Comparison of ENCODE assay signal across 9 mouse cellular contexts in genomic region chr19:43027305-43027704, GRCm38 (mm10).
A peak's percentile ranks its signal among the peaks of the same experiment; 100 is the strongest.
DNase-seq lines count a peak whose midpoint lies in the region; ATAC-seq and TF ChIP-seq lines count a peak whose summit lies in the region.
"Had no signal": no experiment of that assay in that cellular context is flagged by ENCODE, and none has a peak within 500 bp of the region (broad histone marks: within the 10 kb centered on the region; RNA-seq: fewer than 3 reads in every experiment).

No protein-coding gene starts in this region.

- no peak for TF ChIP-seq POLR2A in cortical plate, adult 2 months (IDR thresholded peaks at IDR 0.05; ENCODE audit: extremely low read depth, insufficient read depth, low read length)

- no peak overlapping the region for H3K4me3 ChIP-seq in neural tube, embryonic 15.5 days (replicated peaks)
- H3K4me3 ChIP-seq in cortical plate, adult 2 months (ENCODE audit: insufficient read depth, low read length) = no peak overlapping the region
- no peak overlapping the region for H3K4me3 ChIP-seq in kidney, embryonic 16.5 days (ENCODE audit: low read length)
- H3K4me3 ChIP-seq: megakaryocyte, embryonic 14.5 days had no signal

- no peak for ATAC-seq in cerebellum, adult (ENCODE audit: insufficient number of reproducible peaks, low FRiP score, low TSS enrichment)
- no peak for ATAC-seq in neural tube, embryonic 15.5 days (ENCODE audit: low FRiP score)
- 0 out of 2 replicates have a peak, but pooled peaks have one; percentile 27 for ATAC-seq in kidney, embryonic 16.5 days (ENCODE audit: low FRiP score, low TSS enrichment)

- H3K9me3 ChIP-seq in neural tube, embryonic 15.5 days (replicated peaks) = no peaks in the 10 kb centered on the region
- H3K9me3 ChIP-seq in kidney, embryonic 16.5 days (ENCODE audit: low read length) = no peaks in the 10 kb centered on the region

- H3K27ac ChIP-seq in neural tube, embryonic 15.5 days (replicated peaks) = no peak overlapping the region
- no peak overlapping the region for H3K27ac ChIP-seq in cortical plate, adult 2 months (ENCODE audit: insufficient read depth, low read length)
- H3K27ac ChIP-seq in kidney, embryonic 16.5 days (ENCODE audit: low read length) = no peak overlapping the region

- no peaks in the 10 kb centered on the region for H3K27me3 ChIP-seq in neural tube, embryonic 15.5 days (replicated peaks)
- no peaks in the 10 kb centered on the region for H3K27me3 ChIP-seq in kidney, embryonic 16.5 days (ENCODE audit: insufficient read depth, low read length)

- H3K36me3 ChIP-seq in neural tube, embryonic 15.5 days = no peaks in the 10 kb centered on the region
- no peaks in the 10 kb centered on the region for H3K36me3 ChIP-seq in kidney, embryonic 16.5 days (ENCODE audit: insufficient read depth, low read length)

- DNase-seq in cerebellum, adult 18-20 months = peak; percentile 7 to 22
- peak; percentile 43 for DNase-seq in neural tube, embryonic 10.5 days (ENCODE audit: extremely low spot score, low spot score)
- DNase-seq in lung, postnatal 36 days = peak; percentile 45
- peak; percentile 8 to 9 for DNase-seq in thymus, postnatal 36 days

- TF ChIP-seq CTCF in cortical plate, adult 2 months (IDR thresholded peaks at IDR 0.05; ENCODE audit: extremely low read depth, insufficient read depth, low read length) = peak; percentile 50

- WGBS in neural tube, embryonic 15.5 days = 30% methylated on average over 4 of the region's 4 CpGs
- 22% methylated on average over 4 of the region's 4 CpGs for WGBS in kidney, embryonic 16.5 days

- H3K9ac ChIP-seq in neural tube, embryonic 15.5 days (replicated peaks) = no peak overlapping the region
- H3K9ac ChIP-seq in kidney, embryonic 16.5 days (replicated peaks; ENCODE audit: low read length) = no peak overlapping the region

- no peaks in the 10 kb centered on the region for H3K4me1 ChIP-seq in neural tube, embryonic 15.5 days
- H3K4me1 ChIP-seq in cortical plate, adult 2 months (ENCODE audit: control insufficient read depth, insufficient read depth, low read length) = no peaks in the 10 kb centered on the region
- no peaks in the 10 kb centered on the region for H3K4me1 ChIP-seq in kidney, embryonic 16.5 days (ENCODE audit: insufficient read depth, low read length)

- H3K4me2 ChIP-seq in neural tube, embryonic 15.5 days = no peak overlapping the region
- no peak overlapping the region for H3K4me2 ChIP-seq in kidney, embryonic 16.5 days (replicated peaks; ENCODE audit: low read depth, low read length)
